Mouse (Mus musculus) thymus, adult 18-20 months (tissue): ENCODE data around the gene Zzef1.

Source experiments
- DNase-seq, 2 experiments: peaks; one replicate each; pipeline ENCODE4 v3.0.0; 2022; ENCODE audit warnings: mixed read lengths in 2 of 2

Gene Zzef1

DNA sequence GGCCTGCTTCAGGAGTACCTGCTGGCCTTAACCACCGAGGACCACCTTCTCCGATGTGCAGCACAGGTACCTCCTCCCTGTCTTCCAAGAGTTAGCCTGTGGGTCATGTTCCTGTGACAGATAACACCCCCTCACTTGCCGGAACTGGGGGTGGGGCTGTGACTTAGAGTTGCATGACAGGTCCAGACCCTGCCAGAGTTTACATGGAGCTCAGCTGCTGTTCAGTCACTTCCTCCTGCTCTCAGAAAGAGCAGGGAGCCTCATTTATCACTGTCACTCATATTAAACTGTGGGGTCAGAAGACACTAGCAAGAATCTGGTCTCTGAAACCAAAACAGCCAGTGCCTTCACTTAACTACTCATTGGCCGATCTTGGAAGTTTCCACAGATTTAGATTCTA lies 127.1 kb downstream of the Zzef1 start:
- DNase-seq = no peak

DNA sequence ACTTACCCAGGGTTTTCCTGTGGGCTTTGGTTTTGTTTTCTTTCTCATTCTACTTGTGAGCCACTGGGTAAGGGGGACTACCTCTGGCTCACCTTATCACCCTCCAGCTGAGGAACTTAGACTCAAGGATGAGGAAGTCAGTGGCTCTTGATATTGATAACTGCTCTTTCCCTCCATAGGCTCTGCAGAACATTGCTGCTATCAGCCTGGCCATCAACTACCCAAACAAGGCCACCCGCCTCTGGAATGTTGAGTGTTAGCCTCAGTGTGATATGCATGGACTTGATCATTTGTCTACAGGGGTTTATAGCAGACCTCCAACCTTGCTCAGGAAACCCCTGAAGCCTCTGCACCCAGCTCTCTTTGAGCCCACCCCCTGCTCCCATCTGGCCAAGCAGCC lies 128.4 kb downstream of the Zzef1 start:
- no peak for DNase-seq

DNA sequence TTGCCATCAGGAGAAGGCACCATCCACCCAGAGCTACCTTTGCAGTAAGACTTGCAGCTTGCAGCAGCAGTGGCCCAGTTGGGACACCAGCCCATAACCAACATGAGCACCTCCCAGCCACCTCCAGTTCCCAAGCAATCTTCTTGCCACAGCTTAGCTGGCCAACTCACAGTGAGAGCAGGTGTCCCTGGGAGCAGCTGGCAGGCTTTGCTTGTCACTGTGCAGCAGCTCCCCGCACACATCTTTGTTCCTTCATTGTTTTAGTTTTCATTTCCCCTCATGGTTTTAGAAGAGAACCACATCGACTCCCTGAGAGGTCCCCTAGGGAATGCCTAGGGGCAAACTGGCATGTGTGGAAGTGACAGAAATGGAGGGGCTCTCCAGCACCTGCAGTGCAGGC lies 129.0 kb downstream of the Zzef1 start:
- DNase-seq = no peak

DNA sequence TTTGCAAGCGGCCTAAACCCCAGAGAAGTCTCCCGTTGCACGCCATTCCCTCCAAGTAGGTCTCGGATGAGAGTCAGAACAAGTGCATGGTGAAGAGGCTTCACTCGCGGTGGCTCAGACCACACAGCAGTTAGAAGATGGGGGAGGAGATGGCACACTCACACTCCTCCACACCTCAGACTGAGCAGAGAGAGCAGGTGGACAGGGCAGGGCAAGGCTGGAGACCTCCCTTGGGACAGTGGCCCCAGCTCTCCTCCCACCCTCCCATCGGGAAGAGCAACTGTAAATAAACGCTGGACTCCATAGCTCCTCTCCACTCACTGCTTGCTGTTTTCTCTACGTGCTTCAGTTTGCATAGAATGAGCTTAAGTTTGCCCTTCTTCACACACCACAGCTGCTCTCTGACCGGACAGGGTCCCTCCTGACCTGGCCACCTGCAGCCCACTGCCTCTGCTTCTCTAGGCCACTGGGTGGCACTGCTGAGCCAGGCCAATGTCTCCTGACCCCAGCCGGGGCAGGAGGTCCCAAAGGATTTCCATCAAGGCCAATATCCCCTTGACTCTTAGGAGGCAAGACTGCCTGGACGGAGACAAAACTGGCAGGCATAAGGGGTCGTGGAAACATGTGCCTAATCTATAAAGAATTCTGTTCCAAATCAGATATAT lies 130.3 kb downstream of the Zzef1 start:
- peak; percentile 24 to 33 for DNase-seq

DNA sequence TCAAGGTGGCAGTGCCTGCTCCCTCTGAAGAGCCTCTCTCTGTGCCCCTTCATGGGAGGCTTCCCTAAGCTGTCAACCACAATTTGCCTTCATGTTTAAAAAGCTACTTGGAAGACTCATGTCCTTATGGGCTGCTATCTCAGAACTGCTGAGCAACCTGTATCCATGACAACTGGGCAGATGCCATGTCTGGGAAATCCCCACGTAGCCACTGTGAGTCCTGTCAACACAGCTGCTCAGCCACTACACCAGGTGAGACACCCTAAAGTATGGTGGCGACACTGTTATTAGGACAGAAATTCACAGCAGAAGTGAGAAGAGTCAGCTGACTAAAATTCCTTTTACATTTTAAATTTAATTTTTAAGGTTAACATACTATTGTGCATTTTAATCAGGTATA lies 132.5 kb downstream of the Zzef1 start:
- no peak for DNase-seq

DNA sequence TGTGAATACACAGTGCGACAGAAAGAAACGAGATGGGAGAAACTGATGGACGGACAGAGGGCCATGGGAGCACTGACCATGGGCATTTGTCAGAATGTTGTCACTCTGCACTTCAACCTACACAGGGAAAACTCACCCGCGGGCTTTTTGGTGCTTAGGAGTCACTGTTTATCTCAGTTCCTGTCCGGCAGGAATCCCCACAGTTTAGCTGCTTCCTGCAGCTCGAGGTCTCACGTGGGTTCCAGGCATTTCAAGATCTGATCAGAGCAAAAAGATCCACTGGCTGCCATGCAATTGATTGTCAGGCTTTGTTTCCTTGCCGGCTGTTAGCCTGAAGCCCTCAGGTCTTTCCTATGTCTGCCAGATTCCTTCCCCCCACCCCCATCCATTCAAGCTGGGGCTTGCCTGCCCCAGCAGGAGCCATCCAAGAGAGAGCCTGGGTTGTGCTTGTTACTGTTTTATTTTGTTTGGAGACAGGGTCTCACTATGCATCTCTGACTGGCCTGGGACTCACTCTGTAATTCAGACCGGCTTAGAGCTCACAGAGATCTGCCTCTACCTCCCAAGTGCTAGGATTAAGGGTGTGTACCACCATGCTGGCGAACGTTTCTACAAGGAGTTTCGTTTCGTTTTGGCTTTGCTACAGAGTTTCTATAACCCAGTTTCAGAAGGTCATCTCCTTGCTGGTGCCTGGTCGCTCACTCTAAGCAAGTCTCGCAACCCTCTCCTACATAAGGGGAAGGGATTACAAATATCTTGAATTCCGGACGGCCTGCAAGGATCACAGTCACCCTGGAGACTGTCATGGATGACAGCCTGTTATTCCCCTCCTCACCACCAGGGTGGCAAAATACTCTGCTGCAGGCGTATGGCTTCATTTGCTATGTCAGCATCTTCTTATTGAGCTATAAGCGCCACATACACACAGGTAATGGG lies 144.4 kb downstream of the Zzef1 start:
- no peak for DNase-seq

DNA sequence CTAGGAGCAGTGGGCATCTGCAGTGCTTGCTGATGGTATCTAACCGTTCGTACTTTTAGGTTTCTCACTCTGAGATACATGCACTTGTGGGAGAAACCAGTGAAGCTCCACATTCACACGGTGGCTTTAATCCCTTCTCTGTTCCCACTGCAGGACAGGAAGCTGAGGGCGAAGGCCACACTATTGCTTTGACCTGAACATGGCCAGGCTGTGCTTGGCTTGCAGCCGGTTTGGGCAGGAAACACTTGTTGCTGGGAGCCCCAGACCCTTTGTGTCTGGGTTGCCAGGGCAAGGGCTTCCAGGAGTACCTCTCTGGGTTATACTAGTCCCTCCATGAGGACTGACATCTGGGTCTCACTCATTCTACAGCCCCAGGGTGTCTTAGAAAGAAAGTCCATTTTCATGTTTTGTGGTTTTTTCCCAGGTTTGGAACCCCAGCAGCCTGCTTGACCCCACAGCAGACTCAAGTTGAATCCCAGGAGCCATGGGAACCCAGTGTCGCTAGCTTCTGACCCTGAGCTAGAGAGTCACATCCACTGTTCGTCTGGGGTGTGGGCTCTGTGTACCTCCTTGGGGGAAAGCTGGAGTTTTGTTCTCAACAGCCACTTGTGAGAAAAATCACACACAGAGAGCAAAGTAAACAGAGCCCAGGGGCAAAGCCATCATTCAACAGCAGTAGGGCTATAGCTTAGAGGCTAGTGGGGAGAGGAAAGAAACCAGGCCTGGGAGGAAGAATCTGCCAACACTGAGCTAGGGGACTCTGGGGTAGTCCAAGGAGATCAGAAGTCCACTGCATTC lies 149.2 kb downstream of the Zzef1 start:
- no peak for DNase-seq

DNA sequence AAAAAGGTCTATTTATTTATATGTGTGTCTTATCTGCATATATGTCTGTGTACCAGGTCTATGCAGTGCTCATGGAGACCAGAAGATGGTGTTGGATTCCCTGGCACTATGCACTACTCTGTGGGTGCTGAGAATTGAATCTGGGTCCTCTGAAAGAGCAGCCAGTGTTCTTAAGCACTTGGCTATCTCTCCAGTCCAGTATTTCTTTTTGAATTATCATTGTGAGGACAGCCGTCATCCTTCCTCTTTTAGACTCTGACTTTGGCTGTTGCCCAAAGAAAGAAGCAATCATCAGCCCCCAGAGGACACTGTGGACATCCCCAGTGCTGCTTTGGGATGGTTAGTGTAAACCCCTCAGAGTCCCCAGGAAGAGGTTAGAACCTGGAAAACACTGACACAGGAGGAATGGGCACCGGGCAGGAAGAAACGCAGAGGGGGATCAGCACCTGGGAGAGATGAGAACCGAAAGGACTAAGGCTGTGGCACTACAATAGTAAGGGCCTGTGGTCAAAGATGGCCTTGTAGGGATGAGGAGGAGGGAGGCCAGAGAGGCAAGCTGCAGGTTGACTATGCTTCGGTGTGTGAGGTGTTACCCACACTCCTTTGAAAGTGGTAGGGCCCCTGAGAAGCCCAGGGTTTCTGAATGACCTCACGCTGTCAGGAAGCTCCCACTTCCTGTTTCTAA lies 150.0 kb downstream of the Zzef1 start:
- DNase-seq = no peak

DNA sequence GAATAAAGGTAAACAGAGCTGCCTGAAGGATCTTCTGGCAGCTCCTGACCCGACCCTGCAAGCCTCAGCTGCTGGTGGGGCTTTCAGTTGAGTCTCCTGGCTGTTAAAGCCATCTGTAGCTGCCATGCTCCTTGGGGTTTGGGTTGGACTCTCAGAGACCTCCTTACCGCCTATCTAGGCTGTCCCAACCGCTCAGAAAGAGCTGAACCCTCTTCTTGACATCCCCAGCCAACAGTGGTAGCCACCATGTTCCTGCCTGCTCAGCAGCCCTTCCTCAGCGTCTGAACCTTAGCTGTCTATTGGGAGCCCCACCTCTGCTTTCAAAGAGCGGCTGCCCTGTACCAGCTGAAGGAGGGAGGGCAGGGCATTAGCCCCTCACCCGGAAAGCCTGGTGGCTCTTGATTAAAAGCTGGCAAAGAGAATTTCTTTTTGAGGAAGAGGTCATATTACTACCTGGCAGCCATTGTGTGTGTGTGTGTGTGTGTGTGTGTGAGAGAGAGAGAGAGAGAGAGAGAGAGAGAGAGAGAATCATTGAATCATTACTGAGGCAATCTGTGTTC lies 150.6 kb downstream of the Zzef1 start:
- no peak for DNase-seq

DNA sequence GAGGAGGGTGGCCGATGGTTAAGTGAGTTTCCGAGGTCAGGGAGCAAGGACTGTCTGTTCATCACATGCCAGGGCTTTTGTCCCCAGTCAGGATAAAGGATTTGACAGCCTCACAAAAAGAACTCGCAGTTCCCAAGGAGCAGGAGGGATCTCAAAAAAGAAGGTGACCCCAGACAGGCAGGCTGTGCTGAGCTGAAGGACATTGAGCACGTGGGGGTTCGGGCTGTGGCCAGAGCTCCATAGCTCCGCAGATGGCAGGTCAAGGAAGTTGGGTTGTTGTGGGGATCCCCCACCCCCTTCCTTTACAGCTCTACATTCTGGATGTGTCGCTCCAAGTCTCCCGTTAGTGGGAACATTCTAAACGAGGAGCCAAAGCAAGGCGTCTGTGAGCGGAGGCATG lies 151.8 kb downstream of the Zzef1 start:
- no peak for DNase-seq

DNA sequence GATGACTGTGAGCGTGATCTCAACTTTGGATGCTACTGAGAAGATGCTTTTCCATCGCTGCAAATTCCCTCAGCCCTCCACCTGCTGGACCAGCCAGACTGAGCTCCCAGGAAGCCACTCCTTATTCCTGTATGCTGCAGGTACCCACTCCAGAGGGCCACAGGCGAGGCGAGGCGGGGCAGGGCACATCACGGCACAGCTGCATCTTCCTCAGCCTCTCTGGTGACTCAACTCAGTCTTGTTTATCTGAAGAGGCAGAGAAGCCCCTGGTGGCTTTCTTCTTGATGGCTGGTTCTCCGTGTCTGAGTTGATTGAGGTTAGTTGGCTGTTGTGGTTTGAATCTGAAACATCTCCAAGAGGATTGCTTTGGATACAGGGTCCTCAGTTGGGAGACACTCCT lies 152.2 kb downstream of the Zzef1 start:
- no peak for DNase-seq

DNA sequence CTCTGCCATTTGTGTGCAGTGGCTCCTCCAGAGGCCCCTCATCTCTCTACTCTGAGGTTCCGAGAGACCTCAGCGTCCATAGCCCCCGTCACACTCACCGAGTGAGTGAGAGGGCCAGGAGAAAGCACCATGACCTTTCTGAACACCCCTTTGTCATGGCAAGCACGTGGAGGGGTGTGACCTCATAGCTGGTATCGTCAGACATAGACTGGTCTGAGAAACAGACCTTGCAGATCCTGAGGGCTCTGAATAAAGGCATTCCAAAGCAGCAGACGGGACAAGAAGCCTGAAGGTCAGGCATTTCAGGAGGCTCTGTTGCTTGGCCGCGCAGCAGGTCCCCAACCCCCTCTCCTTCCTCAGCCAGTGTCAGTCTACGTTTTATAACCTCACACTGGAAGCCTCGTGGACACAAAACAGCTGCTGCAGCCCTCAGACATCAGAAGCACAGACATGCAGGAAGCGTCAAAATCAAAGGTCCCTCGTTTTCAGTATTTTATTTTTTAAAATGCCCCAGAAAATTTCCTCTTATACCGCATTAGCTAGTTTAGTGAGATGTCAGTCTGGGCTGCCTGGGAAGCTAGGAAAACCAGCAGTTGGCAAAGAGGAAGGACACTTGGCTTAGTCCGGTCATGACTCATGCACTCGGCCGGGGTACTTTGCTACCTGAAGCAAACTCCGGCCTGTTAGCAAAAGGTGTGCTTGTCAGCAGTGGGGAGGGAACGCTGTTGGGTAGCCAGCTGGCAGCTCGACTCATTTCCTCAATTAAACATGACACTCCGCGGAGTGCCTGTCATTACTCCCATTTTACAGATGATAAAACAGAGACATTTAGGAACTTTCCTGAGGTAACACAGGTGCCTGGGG lies 155.3 kb downstream of the Zzef1 start:
- DNase-seq = no peak

DNA sequence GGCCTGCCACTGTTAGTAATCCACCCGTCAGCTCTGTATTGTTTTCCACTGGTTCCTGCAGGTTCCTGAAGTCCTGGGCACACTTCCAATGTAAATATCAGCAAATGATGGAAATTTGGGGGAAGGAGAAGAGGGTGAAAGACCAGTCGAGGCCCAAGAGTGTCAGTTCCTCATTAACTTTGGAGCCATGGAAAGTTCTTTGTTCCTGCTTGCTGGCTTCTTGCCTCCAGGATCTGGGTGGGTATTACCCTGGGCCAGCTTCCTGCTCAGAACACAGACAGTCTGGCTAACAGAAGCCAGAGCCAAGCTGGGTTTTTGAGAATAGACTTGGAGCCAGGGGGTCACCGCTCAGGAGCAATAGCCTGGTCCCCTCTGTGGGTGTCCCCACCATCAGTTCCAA lies 156.2 kb downstream of the Zzef1 start:
- no peak for DNase-seq

DNA sequence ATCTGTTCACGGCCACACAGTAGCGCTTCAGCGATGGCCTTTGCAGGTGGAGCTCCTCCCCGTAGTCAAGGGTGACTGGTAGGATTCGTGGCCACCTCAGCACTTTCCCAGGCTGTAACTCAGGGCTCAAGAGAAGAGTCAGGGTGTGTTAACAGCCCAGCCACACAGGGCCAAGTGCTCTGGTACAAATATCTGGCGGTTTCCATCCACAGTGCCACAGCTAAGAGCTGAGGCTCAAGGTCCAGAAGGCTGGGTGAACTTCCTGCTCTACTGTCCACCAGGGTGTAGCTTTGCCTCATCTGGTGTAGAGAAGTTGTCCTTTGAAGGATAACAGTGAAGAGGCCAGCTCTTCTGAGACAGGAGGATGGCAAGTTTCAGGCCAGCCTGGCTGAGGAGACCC lies 156.7 kb downstream of the Zzef1 start:
- no peak for DNase-seq

DNA sequence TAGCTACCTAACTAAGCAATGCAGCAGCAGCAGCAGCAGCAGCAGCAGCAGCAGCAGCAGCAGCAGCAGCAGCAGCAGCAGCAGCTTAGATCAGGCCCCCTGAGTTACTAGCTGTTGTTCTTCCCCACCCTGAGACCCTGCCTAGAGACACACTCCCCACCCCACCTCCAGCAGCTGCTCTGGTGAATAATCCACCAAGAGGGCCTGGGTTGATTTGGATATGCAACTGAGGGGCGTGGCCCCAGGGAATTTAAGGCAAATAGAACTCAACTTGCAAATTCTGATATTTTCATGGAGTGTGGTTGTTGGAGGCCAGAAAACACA lies 157.1 kb downstream of the Zzef1 start:
- DNase-seq = no peak

DNA sequence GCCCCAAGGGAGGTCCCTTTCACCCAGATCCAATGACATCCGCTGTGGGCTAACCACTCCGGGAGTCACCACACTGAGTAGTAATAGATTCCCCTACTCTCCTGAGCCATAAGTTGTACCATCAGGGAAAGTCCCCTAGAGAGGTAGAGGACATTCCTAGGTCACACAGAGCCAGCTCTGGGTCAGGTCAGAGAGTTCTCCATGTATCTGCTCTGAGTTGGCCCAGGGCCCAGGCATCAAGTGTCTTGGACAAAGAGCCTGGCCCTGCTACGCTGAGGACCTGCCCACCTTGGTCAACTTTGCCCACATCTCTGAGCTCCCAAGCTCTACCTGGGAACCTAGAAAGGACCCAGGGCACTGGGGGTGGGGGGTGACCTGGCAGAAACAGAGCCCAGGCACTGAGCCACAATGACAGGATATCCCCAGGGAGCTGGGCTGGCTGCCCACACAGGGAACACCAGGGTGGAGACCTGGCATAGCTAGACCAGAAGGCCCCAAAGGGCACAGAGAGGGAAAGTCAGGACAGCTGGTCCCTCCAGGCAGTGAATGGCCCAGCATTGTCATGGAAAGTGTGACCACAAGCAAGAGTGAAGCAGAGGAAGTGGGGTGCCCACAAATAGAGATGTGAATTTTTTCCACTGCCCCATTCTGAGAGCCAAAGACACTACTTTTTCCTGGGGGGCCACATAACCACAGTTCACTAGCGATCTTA lies 157.6 kb downstream of the Zzef1 start:
- peak in 1 of 2 experiments; percentile 43 for DNase-seq

DNA sequence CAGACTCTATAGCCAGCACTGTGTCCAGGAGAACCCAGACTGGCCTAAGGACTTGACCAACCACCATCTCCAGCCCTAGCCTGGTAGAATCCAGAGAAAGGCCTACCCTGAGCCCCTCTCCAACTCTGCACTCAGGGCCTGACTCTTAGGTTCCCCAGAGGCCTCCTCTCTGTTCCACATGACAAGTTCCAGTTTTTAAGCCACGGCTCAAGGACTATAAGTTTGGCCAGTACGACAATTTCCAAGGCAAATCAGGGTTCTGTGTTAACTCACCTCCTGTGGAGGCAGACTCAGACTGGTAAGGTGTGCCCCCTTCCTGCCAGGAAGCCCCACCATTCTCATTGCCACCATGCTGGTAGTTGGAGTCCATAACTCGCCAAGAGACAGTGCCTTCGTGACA lies 158.2 kb downstream of the Zzef1 start:
- DNase-seq = no peak

DNA sequence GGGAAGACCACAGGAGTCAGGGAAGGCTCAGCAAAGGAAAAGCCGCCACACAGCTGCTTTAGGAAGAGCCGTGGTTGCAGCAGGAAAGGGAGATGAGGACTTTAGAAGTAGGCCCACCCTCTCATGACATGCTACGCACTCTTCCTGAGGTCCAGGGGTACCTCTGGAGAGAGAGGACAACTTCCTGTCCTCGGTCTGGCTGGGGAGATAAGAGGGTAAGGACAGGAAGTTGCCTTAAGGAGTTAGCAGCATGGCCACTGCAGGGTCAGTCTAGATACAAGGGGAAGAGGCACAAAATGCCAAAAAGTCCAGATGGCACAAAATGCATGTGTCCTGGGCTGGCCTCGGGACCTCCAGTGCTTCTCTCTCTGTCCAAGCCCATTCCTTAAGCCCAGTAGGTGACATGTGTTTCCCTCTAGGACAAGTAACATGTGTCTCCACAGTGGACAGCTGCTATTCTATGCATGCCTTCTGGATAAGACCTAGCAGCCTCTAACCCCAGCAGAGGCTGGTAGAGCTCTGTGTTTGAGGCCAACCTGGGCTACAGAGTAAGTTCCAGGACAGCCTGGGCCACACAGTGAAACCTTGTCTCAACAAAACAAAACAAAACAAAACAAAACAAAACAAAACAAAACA lies 159.4 kb downstream of the Zzef1 start:
- DNase-seq = no peak

DNA sequence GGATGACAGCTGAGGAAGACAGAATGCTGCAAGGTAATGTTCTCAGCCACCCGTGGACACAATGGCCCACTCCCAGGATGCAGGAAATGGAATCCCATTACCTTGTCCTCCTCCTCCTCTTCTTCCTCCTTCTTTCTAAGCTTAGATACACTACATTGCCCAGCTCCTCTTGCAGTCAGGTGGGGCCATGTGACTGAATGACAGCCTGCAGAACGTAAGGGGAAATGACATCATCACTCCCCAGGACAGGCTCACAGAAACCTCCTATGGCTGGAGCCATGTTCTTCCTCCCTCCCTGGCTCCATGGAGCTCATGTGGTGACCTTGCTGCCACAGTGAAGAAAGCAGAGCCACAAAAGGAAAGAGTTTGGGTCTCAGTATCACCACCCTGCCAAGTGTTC lies 161.3 kb downstream of the Zzef1 start:
- DNase-seq = no peak

DNA sequence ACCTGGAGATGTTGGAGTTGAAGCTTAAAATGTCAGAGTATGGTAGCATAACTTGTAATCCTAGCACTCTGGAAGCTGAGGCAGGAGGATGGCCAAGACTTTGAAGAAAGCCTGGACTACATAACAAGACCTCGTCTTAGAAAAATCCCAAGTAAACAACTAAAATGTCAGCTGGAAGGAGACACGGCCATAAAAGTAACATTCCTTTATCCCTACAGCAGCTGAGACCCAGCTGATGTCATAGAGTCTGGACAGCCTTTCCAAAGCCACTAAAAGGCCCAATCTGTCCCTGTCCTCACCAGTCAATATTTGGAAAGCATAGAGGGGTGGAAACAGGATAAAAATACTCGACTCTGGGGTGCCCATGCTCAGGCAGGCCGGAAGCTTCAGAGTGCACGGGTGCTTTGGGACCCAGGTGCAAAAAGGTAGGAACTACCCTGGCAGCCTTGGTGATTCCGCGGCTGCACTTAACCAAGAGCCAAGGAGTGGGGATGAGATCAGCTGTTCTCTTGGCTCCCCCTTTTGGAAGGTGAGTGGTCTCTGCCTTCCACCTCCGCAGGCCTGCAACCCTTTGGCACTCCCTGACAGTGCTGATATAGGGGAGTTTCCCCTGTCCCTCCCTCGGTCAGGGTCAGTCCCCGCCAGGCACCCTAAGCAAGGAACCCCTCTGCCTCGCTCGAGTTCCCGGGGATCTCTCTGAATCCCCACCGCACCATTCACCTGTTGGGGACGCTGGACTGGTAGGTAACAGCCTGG lies 164.1 kb downstream of the Zzef1 start:
- peak in 1 of 2 experiments; percentile 47 for DNase-seq
